Mouse (Mus musculus) ES-Bruce4 (cell line): ENCODE measurements around the gene Yap1. TPM values are rescaled to one million over a fixed set of nuclear protein-coding genes. Genes with fewer than 3 reads are reported as not detected.

Experiments
- H3K27ac ChIP-seq: 2 replicates; pipeline ENCODE4 v1.5.1; 2012; ENCODE audit warnings: low read length, inconsistent platforms; ENCODE audit not compliant: insufficient read depth
- H3K27me3 ChIP-seq: 2 replicates; pipeline ENCODE4 v1.6.1; 2012; ENCODE audit warnings: mild to moderate bottlenecking, low read length, inconsistent platforms; ENCODE audit not compliant: control insufficient read depth, poor library complexity, insufficient read depth, severe bottlenecking
- H3K36me3 ChIP-seq: 2 replicates; pipeline ENCODE4 v1.6.1; 2012; ENCODE audit warnings: inconsistent platforms, mild to moderate bottlenecking, low read length, moderate library complexity; ENCODE audit not compliant: control insufficient read depth, poor library complexity, insufficient read depth, severe bottlenecking
- H3K4me1 ChIP-seq: one replicate; pipeline ENCODE4 v1.8.1; 2011; ENCODE audit warnings: low read length; ENCODE audit not compliant: control insufficient read depth, insufficient read depth
- H3K4me3 ChIP-seq: 2 replicates; pipeline ENCODE4 v1.5.1; 2011; ENCODE audit warnings: low read depth, mild to moderate bottlenecking, low read length
- H3K9ac ChIP-seq: 2 replicates; pipeline ENCODE4 v1.6.1; 2012; ENCODE audit warnings: low read depth, mild to moderate bottlenecking, inconsistent platforms; ENCODE audit not compliant: poor library complexity, severe bottlenecking
- H3K9me3 ChIP-seq: replicated peaks from 2 replicates; pipeline ENCODE4 v1.6.1; 2012; ENCODE audit warnings: mild to moderate bottlenecking, low read length, inconsistent platforms; ENCODE audit not compliant: control insufficient read depth, poor library complexity, insufficient read depth, severe bottlenecking
- CTCF ChIP-seq: IDR thresholded peaks from one replicate; pipeline ENCODE4 v1.8.1; 2011; ENCODE audit warnings: low read depth, low read length
- EP300 ChIP-seq: IDR thresholded peaks from 2 replicates; pipeline ENCODE4 v1.6.1; 2011; ENCODE audit warnings: low read depth, low read length; ENCODE audit not compliant: insufficient read depth
- POLR2A ChIP-seq: IDR thresholded peaks from one replicate; pipeline ENCODE4 v1.8.1; 2011; ENCODE audit warnings: low read length; ENCODE audit not compliant: insufficient read depth
- polyA plus RNA-seq: library from polyadenylated mRNA; stranded (reverse); fragments of >200 nt; gene quantifications from 2 replicates; pipeline ENCODE4 v1.2.4, GENCODE M21; 2011; ENCODE audit warnings: low read depth; ENCODE audit not compliant: missing spikeins, insufficient read depth, insufficient read length

The Yap1 gene
- polyA plus RNA-seq, 1 experiment = 131 TPM

DNA sequence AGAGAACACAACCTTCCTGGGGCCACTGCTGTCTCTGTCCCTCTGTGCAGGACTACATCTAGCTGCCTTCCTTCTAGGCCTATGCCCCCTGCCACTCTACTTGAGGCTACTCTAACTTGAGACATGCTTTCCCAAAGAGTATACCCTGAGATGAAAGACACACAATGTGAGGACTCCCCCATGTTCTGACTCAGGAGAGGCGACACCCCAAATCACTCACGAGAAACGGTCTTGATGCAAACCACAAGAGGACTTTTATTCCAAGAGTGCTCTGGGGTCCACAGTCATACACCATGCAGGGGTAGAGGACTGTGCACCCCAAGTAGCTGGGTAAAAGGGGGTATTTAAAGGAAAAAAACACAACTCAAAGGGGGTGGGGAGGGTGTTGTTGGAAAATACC is 120.0 kb downstream of the Yap1 start:
- H3K4me1 ChIP-seq = no peaks in the 10 kb centered on the region
- H3K4me3 ChIP-seq = no peak overlapping the region
- no peak overlapping the region for H3K9ac ChIP-seq
- TF ChIP-seq POLR2A = no peak
- no peak for TF ChIP-seq CTCF
- no peak for TF ChIP-seq EP300
- H3K36me3 ChIP-seq = no peaks in the 10 kb centered on the region
- no peaks in the 10 kb centered on the region for H3K27me3 ChIP-seq
- H3K27ac ChIP-seq = no peak overlapping the region
- H3K9me3 ChIP-seq = peaks cover 24% of the 10 kb centered on the region

DNA sequence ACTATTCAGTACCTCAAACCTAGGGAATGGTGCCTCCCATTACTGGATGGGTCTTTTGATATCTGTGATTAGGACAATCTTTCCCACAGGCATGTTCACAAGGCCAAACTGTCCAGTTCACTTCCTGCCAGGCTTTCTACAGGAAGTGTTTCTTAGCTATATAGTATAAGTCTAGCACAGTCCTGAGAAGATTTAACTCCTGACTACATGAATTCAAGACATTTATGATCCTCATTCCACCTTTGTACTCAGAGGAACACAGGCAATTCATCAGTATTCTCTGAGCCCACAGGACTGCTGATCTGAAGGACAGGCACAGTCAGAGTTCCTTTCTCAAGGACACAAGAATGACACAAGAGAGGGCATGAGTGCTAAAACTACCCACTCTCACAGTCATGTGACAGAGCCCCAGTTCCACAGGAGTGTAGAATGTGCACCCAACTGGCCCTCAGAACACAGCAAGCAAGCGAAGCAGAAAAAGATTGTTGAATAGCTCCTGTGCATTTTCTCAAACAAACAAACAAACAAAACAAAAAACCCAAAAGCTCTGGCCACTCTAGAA is 122.0 kb downstream of the Yap1 start:
- Histone ChIP-seq H3K27ac (no peak overlapping the region), H3K4me1 (no peaks in the 10 kb centered on the region), H3K9ac (no peak overlapping the region), H3K4me3 (no peak overlapping the region), H3K27me3 (no peaks in the 10 kb centered on the region), H3K9me3 (peaks cover 24% of the 10 kb centered on the region), H3K36me3 (no peaks in the 10 kb centered on the region)
- no peak for TF ChIP-seq EP300
- no peak for TF ChIP-seq POLR2A
- TF ChIP-seq CTCF = no peak

Other genes starting within 250 kb of the Yap1 start
- gene Tmem123, start 240.6 kb downstream of the Yap1 start, polyA plus RNA-seq = 60.2 and 62.0 TPM in 2 replicates
- 51.9 and 52.5 TPM in 2 replicates for gene Birc2, start 167.5 kb downstream of the Yap1 start, polyA plus RNA-seq
- gene Birc3, start 131.4 kb downstream of the Yap1 start, polyA plus RNA-seq = 6.0 and 9.6 TPM in 2 replicates
- 9.6 and 12.8 TPM in 2 replicates for gene Cfap300, start 38.2 kb upstream of the Yap1 start, polyA plus RNA-seq
- gene Cep126, start 129.7 kb upstream of the Yap1 start, polyA plus RNA-seq = 16.2 and 17.5 TPM in 2 replicates